Mouse (Mus musculus) embryonic facial prominence, embryonic 12.5 days (tissue): ENCODE measurements around the gene Fam186b. TPM values are rescaled to one million over a fixed set of nuclear protein-coding genes. Genes with fewer than 3 reads are reported as not detected.
A peak's percentile ranks its signal among the peaks of the same experiment; 100 is the strongest.

Experiments used
- ATAC-seq: fragments of 200-750 bp; cut with Nextera tagmentation; 2 replicates; pipeline ENCODE4 v1.8.0; 2017; ENCODE audit not compliant: insufficient number of reproducible peaks, insufficient read depth, low FRiP score, low TSS enrichment
- H3K27ac ChIP-seq: fragments of 300-500 bp; sonication (generic); 2 replicates; pipeline ENCODE4 v1.5.1; 2016; ENCODE audit warnings: mild to moderate bottlenecking
- H3K27me3 ChIP-seq: fragments of 300-500 bp; sonication (generic); 2 replicates; pipeline ENCODE4 v1.6.1; 2016; ENCODE audit warnings: mild to moderate bottlenecking, moderate library complexity
- H3K36me3 ChIP-seq: fragments of 300-500 bp; sonication (generic); 2 replicates; pipeline ENCODE4 v1.6.1; 2016; ENCODE audit warnings: mild to moderate bottlenecking
- H3K4me1 ChIP-seq: fragments of 300-500 bp; sonication (generic); 2 replicates; pipeline ENCODE4 v1.6.1; 2016
- H3K4me2 ChIP-seq: fragments of 300-500 bp; sonication (generic); replicated peaks from 2 replicates; pipeline ENCODE4 v1.6.1; 2016; ENCODE audit warnings: mild to moderate bottlenecking, moderate library complexity
- H3K4me3 ChIP-seq: fragments of 300-500 bp; sonication (generic); 2 replicates; pipeline ENCODE4 v1.5.1; 2016; ENCODE audit warnings: mild to moderate bottlenecking
- H3K9ac ChIP-seq: fragments of 300-500 bp; sonication (generic); 2 replicates; pipeline ENCODE4 v1.6.1; 2016; ENCODE audit warnings: mild to moderate bottlenecking, moderate library complexity
- H3K9me3 ChIP-seq: fragments of 300-500 bp; sonication (generic); 2 replicates; pipeline ENCODE4 v1.6.1; 2016; ENCODE audit warnings: mild to moderate bottlenecking, moderate library complexity
- WGBS: fragments of 180-500 bp; shearing (Covaris S2); methylation state at CpG from one replicate; pipeline ENCODE4 v1.1.7; 2016; 5-methylcytosine and 5-hydroxymethylcytosine counted together
- polyA plus RNA-seq: library from polyadenylated mRNA; unstranded; fragments of >200 nt; fragmentation: Nextera tagmentation; extraction: Ambion mirVana; gene quantifications from 2 replicates; pipeline ENCODE4 v1.2.1, GENCODE M21; 2016

Fam186b gene
- 0.09 and 0.32 TPM in 2 replicates for polyA plus RNA-seq

GRCm38 (mm10) chr15:99295484-99295981 lies at the start of gene Fam186b:
Gene Fam186b, minus strand, starts transcription at chr15:99295888.
- Histone ChIP-seq H3K36me3 (0 out of 2 replicates have a peak, but pooled peaks cover 3% of the 10 kb centered on the region), H3K4me2 (peak within 1 kb of the TSS; percentile 72), H3K27me3 (no peaks in the 10 kb centered on the region), H3K4me3 (peak within 1 kb of the TSS; percentile 66), H3K9me3 (no peaks in the 10 kb centered on the region), H3K27ac (peak within 1 kb of the TSS; percentile 93), H3K9ac (peak within 1 kb of the TSS; percentile 74), H3K4me1 (peaks cover 18% of the 10 kb centered on the region)
- peak; percentile 13; the same call in 1 of the 2 replicates for ATAC-seq
- 4% methylated on average over 15 of the region's 17 CpGs for WGBS

- no peaks in the 10 kb centered on the region for H3K36me3 ChIP-seq
- H3K4me3 ChIP-seq, result no peak overlapping the region
- no peak overlapping the region for H3K9ac ChIP-seq
- no peak for ATAC-seq
- H3K27ac ChIP-seq, result peak overlapping the region; percentile 56; the same call in 1 of the 2 replicates
- no peaks in the 10 kb centered on the region for H3K27me3 ChIP-seq
- H3K4me2 ChIP-seq, result no peak overlapping the region
- 56% methylated on average over 4 of the region's 4 CpGs for WGBS
- peaks cover 44% of the 10 kb centered on the region for H3K4me1 ChIP-seq
- no peaks in the 10 kb centered on the region for H3K9me3 ChIP-seq
These were observed 49.3 kb upstream of the Fam186b start for GRCm38 (mm10) chr15:99344961-99345360.

- Histone ChIP-seq H3K4me3 (no peak overlapping the region), H3K4me2 (no peak overlapping the region), H3K27ac (peak overlapping the region; percentile 56), H3K27me3 (no peaks in the 10 kb centered on the region), H3K4me1 (peaks cover 51% of the 10 kb centered on the region), H3K9ac (no peak overlapping the region), H3K36me3 (no peaks in the 10 kb centered on the region), H3K9me3 (no peaks in the 10 kb centered on the region)
- WGBS, result 45% methylated on average over 8 of the region's 8 CpGs
- no peak for ATAC-seq
These were observed 48.6 kb upstream of the Fam186b start for GRCm38 (mm10) chr15:99344148-99344870.

- H3K9me3 ChIP-seq, result no peaks in the 10 kb centered on the region
- H3K27me3 ChIP-seq, result no peaks in the 10 kb centered on the region
- peaks cover 57% of the 10 kb centered on the region for H3K4me1 ChIP-seq
- WGBS, result 35% methylated on average over 5 of the region's 5 CpGs
- no peak for ATAC-seq
- H3K27ac ChIP-seq, result peak overlapping the region; percentile 56
- H3K9ac ChIP-seq, result 0 out of 2 replicates have a peak overlapping the region, but pooled peaks have one; percentile 11
- no peak overlapping the region for H3K4me3 ChIP-seq
- H3K4me2 ChIP-seq, result no peak overlapping the region
- H3K36me3 ChIP-seq, result no peaks in the 10 kb centered on the region
These were observed 47.9 kb upstream of the Fam186b start for GRCm38 (mm10) chr15:99343414-99344147.

- 58% methylated on average over 9 of the region's 9 CpGs for WGBS
- H3K9ac ChIP-seq, result no peak overlapping the region
- no peak overlapping the region for H3K4me2 ChIP-seq
- ATAC-seq, result no peak
- peaks cover 58% of the 10 kb centered on the region for H3K4me1 ChIP-seq
- H3K36me3 ChIP-seq, result no peaks in the 10 kb centered on the region
- peak overlapping the region; percentile 47; the same call in 1 of the 2 replicates for H3K27ac ChIP-seq
- H3K4me3 ChIP-seq, result no peak overlapping the region
- no peaks in the 10 kb centered on the region for H3K9me3 ChIP-seq
- no peaks in the 10 kb centered on the region for H3K27me3 ChIP-seq
These were observed 46.7 kb upstream of the Fam186b start for GRCm38 (mm10) chr15:99342194-99342981.

- H3K36me3 ChIP-seq, result no peaks in the 10 kb centered on the region
- H3K9ac ChIP-seq, result no peak overlapping the region
- H3K4me1 ChIP-seq, result peaks cover 62% of the 10 kb centered on the region
- H3K4me2 ChIP-seq, result no peak overlapping the region
- H3K27me3 ChIP-seq, result no peaks in the 10 kb centered on the region
- no peak for ATAC-seq
- H3K9me3 ChIP-seq, result no peaks in the 10 kb centered on the region
- no peak overlapping the region for H3K4me3 ChIP-seq
- 91% methylated on average over 3 of the region's 3 CpGs for WGBS
- H3K27ac ChIP-seq, result peak overlapping the region; percentile 20; the same call in 1 of the 2 replicates
These were observed 45.4 kb upstream of the Fam186b start for GRCm38 (mm10) chr15:99341102-99341501.

- 36% methylated on average over 6 of the region's 6 CpGs for WGBS
- H3K9ac ChIP-seq, result no peak overlapping the region
- H3K4me1 ChIP-seq, result peaks cover 61% of the 10 kb centered on the region
- H3K4me2 ChIP-seq, result no peak overlapping the region
- ATAC-seq, result no peak
- no peaks in the 10 kb centered on the region for H3K9me3 ChIP-seq
- H3K4me3 ChIP-seq, result no peak overlapping the region
- peaks cover 4% of the 10 kb centered on the region; the same call in 1 of the 2 replicates for H3K36me3 ChIP-seq
- H3K27me3 ChIP-seq, result no peaks in the 10 kb centered on the region
- H3K27ac ChIP-seq, result no peak overlapping the region
These were observed 44.0 kb upstream of the Fam186b start for GRCm38 (mm10) chr15:99339669-99340068.

- Histone ChIP-seq H3K9ac (no peak overlapping the region), H3K36me3 (peaks cover 4% of the 10 kb centered on the region; the same call in 1 of the 2 replicates), H3K9me3 (no peaks in the 10 kb centered on the region), H3K4me2 (no peak overlapping the region), H3K27me3 (no peaks in the 10 kb centered on the region), H3K27ac (no peak overlapping the region), H3K4me3 (no peak overlapping the region), H3K4me1 (peaks cover 61% of the 10 kb centered on the region)
- 74% methylated on average over 2 of the region's 2 CpGs for WGBS
- no peak for ATAC-seq
These were observed 43.2 kb upstream of the Fam186b start for GRCm38 (mm10) chr15:99338916-99339315.

- peaks cover 4% of the 10 kb centered on the region; the same call in 1 of the 2 replicates for H3K36me3 ChIP-seq
- no peaks in the 10 kb centered on the region for H3K9me3 ChIP-seq
- H3K9ac ChIP-seq, result no peak overlapping the region
- no peaks in the 10 kb centered on the region for H3K27me3 ChIP-seq
- H3K27ac ChIP-seq, result peak overlapping the region; percentile 96; the same call in 1 of the 2 replicates
- WGBS, result 82% methylated on average over 8 of the region's 8 CpGs
- no peak overlapping the region for H3K4me3 ChIP-seq
- peaks cover 60% of the 10 kb centered on the region for H3K4me1 ChIP-seq
- H3K4me2 ChIP-seq, result no peak overlapping the region
- no peak for ATAC-seq
These were observed 40.2 kb upstream of the Fam186b start for GRCm38 (mm10) chr15:99335801-99336320.

GRCm38 (mm10) chr15:99334500-99334899 lies 38.8 kb upstream of the Fam186b start:
- H3K27me3 ChIP-seq, result no peaks in the 10 kb centered on the region
- H3K9ac ChIP-seq, result no peak overlapping the region
- H3K4me2 ChIP-seq, result no peak overlapping the region
- peak overlapping the region; percentile 96 for H3K27ac ChIP-seq
- H3K4me3 ChIP-seq, result no peak overlapping the region
- H3K36me3 ChIP-seq, result peaks cover 12% of the 10 kb centered on the region; the same call in 1 of the 2 replicates
- H3K9me3 ChIP-seq, result no peaks in the 10 kb centered on the region
- 68% methylated on average over 6 of the region's 6 CpGs for WGBS
- ATAC-seq, result no peak
- peaks cover 52% of the 10 kb centered on the region for H3K4me1 ChIP-seq

GRCm38 (mm10) chr15:99333676-99334065 lies 38.0 kb upstream of the Fam186b start:
- Histone ChIP-seq H3K27me3 (no peaks in the 10 kb centered on the region), H3K9me3 (no peaks in the 10 kb centered on the region), H3K4me1 (peaks cover 43% of the 10 kb centered on the region), H3K9ac (no peak overlapping the region), H3K36me3 (peaks cover 20% of the 10 kb centered on the region), H3K4me2 (no peak overlapping the region), H3K27ac (peak overlapping the region; percentile 96), H3K4me3 (no peak overlapping the region)
- WGBS, result 67% methylated on average over 3 of the region's 3 CpGs
- no peak for ATAC-seq
